Mouse (Mus musculus) myocyte (in vitro differentiated cells): ENCODE data around the gene Itgb1bp1.

Source experiments
- MYOG ChIP-seq, 3 experiments: IDR thresholded peaks; one replicate each; pipeline ENCODE4 v1.6.1; 2011; ENCODE audit warnings: control low read depth in 2 of 3, low read depth in 2 of 3, mild to moderate bottlenecking in 2 of 3; ENCODE audit not compliant: insufficient read length in 2 of 3, control insufficient read depth in 1 of 3, insufficient read depth in 1 of 3
- POLR2A ChIP-seq: IDR thresholded peaks from one replicate; pipeline ENCODE4 v1.6.1; 2011; ENCODE audit warnings: low read depth, mild to moderate bottlenecking, control low read depth, moderate library complexity; ENCODE audit not compliant: insufficient read length

DNA sequence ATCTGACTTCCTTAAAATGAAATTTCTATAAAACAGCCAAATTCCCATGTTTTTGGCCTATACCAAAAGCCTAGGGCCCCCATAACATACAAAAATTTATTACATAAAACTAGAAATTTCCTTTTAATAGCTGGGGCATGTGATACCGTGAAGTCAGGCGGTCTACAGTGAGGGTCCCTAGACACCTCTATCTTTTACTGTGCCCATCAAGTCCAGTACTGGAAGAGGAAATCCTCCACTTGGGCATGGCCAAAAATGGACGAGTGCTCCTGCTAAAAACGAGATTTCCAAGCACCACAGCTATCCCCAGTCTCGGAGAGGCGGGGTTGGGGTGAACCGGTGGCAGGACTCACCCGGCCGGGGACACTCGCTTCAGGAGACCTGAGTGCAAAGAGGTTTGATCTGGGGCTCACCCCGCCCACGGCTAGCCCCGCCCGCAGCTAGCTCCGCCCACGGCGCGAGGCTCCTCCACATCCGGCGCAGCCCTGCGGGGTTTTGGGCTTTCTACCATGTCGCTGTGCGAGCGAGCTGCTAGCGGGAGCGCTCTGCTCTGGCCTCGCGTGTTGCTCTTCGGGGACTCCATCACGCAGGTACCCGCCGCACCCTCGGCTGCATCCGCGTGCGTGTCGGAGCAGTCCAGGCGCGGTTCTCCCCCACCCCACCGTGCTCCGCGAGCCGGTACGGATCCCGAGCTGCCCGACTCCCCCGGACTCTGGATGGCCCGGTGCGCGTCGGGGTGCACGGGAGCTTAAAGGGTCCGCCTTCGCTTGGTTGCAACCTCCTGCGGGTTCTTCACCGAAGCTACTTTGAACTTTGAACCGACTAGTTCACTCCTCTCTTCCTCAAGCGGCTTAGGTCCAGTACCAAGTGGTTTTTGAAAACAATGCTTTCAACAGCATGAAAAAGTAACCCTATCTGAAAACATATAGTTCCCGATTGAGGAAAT, 30.1 kb upstream of the Itgb1bp1 start, which contains the start of gene Iah1:
- TF ChIP-seq MYOG (IDR thresholded peaks at IDR 0.05; ENCODE audit: control insufficient read depth in 1 of 3, insufficient read depth in 1 of 3, insufficient read length in 2 of 3, low read depth in 2 of 3): no peak
- peak; percentile 92 for TF ChIP-seq POLR2A
